Mouse (Mus musculus) hindbrain, embryonic 10.5 days (tissue): ENCODE results near the gene Fbln1. TPM values are rescaled to one million over a fixed set of nuclear protein-coding genes. Genes with fewer than 3 reads are reported as not detected.

Experiments
- DNase-seq: peaks from one replicate; pipeline ENCODE4 v3.0.0-alpha.2; 2017; ENCODE audit warnings: low spot score
- H3K27ac ChIP-seq: fragments of 300-500 bp; sonication (generic); 2 replicates; pipeline ENCODE4 v1.5.1; 2016; ENCODE audit warnings: mild to moderate bottlenecking, moderate library complexity
- H3K27me3 ChIP-seq: fragments of 300-500 bp; sonication (generic); 2 replicates; pipeline ENCODE4 v1.6.1; 2016; ENCODE audit warnings: mild to moderate bottlenecking; ENCODE audit not compliant: poor library complexity, insufficient read depth, severe bottlenecking
- H3K36me3 ChIP-seq: fragments of 300-500 bp; sonication (generic); 2 replicates; pipeline ENCODE4 v1.6.1; 2016; ENCODE audit warnings: mild to moderate bottlenecking, moderate library complexity
- H3K4me1 ChIP-seq: fragments of 300-500 bp; sonication (generic); replicated peaks from 2 replicates; pipeline ENCODE4 v1.6.1; 2016; ENCODE audit warnings: mild to moderate bottlenecking
- H3K4me3 ChIP-seq: fragments of 300-500 bp; sonication (generic); 2 replicates; pipeline ENCODE4 v1.5.1; 2016; ENCODE audit warnings: mild to moderate bottlenecking, moderate library complexity
- H3K9me3 ChIP-seq: fragments of 300-500 bp; sonication (generic); 2 replicates; pipeline ENCODE4 v1.6.1; 2016; ENCODE audit warnings: mild to moderate bottlenecking, moderate library complexity
- WGBS: fragments of 180-500 bp; shearing (Covaris S2); methylation state at CpG from one replicate; pipeline ENCODE4 v1.1.7; 2016; 5-methylcytosine and 5-hydroxymethylcytosine counted together
- polyA plus RNA-seq: library from polyadenylated mRNA; unstranded; fragments of >200 nt; fragmentation: Nextera tagmentation; extraction: Ambion mirVana; gene quantifications from 2 replicates; pipeline ENCODE4 v1.2.1, GENCODE M21; 2016

Gene Fbln1
- polyA plus RNA-seq, 1 experiment from 2014 or later: 157 TPM

GRCm38 (mm10) chr15:85180368-85180767, 25.4 kb upstream of the Fbln1 start:
- no peaks in the 10 kb centered on the region for H3K9me3 ChIP-seq
- H3K4me3 ChIP-seq: no peak overlapping the region
- H3K4me1 ChIP-seq: peaks cover 9% of the 10 kb centered on the region
- no peak for DNase-seq
- no peak overlapping the region for H3K27ac ChIP-seq
- no peaks in the 10 kb centered on the region for H3K36me3 ChIP-seq
- no peaks in the 10 kb centered on the region for H3K27me3 ChIP-seq

GRCm38 (mm10) chr15:85182063-85182462, 23.7 kb upstream of the Fbln1 start:
- Histone ChIP-seq H3K36me3 (no peaks in the 10 kb centered on the region), H3K9me3 (no peaks in the 10 kb centered on the region), H3K27ac (no peak overlapping the region), H3K27me3 (no peaks in the 10 kb centered on the region; the same call in 1 of the 2 replicates), H3K4me1 (peaks cover 9% of the 10 kb centered on the region), H3K4me3 (no peak overlapping the region)
- DNase-seq: no peak
- 89% methylated on average over 4 of the region's 4 CpGs for WGBS

GRCm38 (mm10) chr15:85186916-85187315, 18.8 kb upstream of the Fbln1 start:
- no peaks in the 10 kb centered on the region for H3K36me3 ChIP-seq
- no peaks in the 10 kb centered on the region; the same call in 1 of the 2 replicates for H3K27me3 ChIP-seq
- no peak for DNase-seq
- H3K9me3 ChIP-seq: no peaks in the 10 kb centered on the region
- no peak overlapping the region for H3K27ac ChIP-seq
- H3K4me1 ChIP-seq: peaks cover 7% of the 10 kb centered on the region
- WGBS: 83% methylated on average over 7 of the region's 7 CpGs
- H3K4me3 ChIP-seq: no peak overlapping the region

- no peak overlapping the region for H3K4me3 ChIP-seq
- peaks cover 7% of the 10 kb centered on the region for H3K4me1 ChIP-seq
- H3K27ac ChIP-seq: no peak overlapping the region
- no peaks in the 10 kb centered on the region; the same call in 1 of the 2 replicates for H3K27me3 ChIP-seq
- 53% methylated on average over 8 of the region's 8 CpGs for WGBS
- DNase-seq: peak; percentile 48
- H3K36me3 ChIP-seq: no peaks in the 10 kb centered on the region
- no peaks in the 10 kb centered on the region for H3K9me3 ChIP-seq
Measured at GRCm38 (mm10) chr15:85188167-85188778, 17.5 kb upstream of the Fbln1 start.

- WGBS: 52% methylated on average over 14 of the region's 14 CpGs
- Histone ChIP-seq H3K36me3 (no peaks in the 10 kb centered on the region), H3K9me3 (no peaks in the 10 kb centered on the region), H3K4me1 (peaks cover 53% of the 10 kb centered on the region), H3K4me3 (no peak overlapping the region), H3K27ac (peak overlapping the region; percentile 54), H3K27me3 (peaks cover 32% of the 10 kb centered on the region)
- DNase-seq: no peak
Measured at GRCm38 (mm10) chr15:85200446-85201289, 5.1 kb upstream of the Fbln1 start.

- 70% methylated on average over 9 of the region's 9 CpGs for WGBS
- no peak overlapping the region for H3K4me3 ChIP-seq
- H3K27ac ChIP-seq: no peak overlapping the region
- H3K9me3 ChIP-seq: no peaks in the 10 kb centered on the region
- peaks cover 32% of the 10 kb centered on the region for H3K27me3 ChIP-seq
- peaks cover 69% of the 10 kb centered on the region for H3K4me1 ChIP-seq
- no peaks in the 10 kb centered on the region for H3K36me3 ChIP-seq
- DNase-seq: no peak
Measured at GRCm38 (mm10) chr15:85202199-85202598, 3.5 kb upstream of the Fbln1 start.

- Histone ChIP-seq H3K4me3 (no peak overlapping the region), H3K27me3 (peaks cover 32% of the 10 kb centered on the region), H3K4me1 (peaks cover 75% of the 10 kb centered on the region), H3K9me3 (no peaks in the 10 kb centered on the region), H3K27ac (no peak overlapping the region), H3K36me3 (no peaks in the 10 kb centered on the region)
- no peak for DNase-seq
- WGBS: 75% methylated on average over 5 of the region's 5 CpGs
Measured at GRCm38 (mm10) chr15:85202787-85203186, 3.0 kb upstream of the Fbln1 start.

GRCm38 (mm10) chr15:85204383-85204782, 1.4 kb upstream of the Fbln1 start:
- WGBS: 43% methylated on average over 8 of the region's 8 CpGs
- H3K4me1 ChIP-seq: peaks cover 77% of the 10 kb centered on the region

GRCm38 (mm10) chr15:85206703-85207075, 940 bp downstream of the Fbln1 start:
- H3K27me3 ChIP-seq: peaks cover 32% of the 10 kb centered on the region
- H3K36me3 ChIP-seq: peaks cover 29% of the 10 kb centered on the region
- H3K4me1 ChIP-seq: peaks cover 60% of the 10 kb centered on the region
- peak overlapping the region; percentile 98 for H3K27ac ChIP-seq
- H3K9me3 ChIP-seq: peaks cover 17% of the 10 kb centered on the region
- 3% methylated on average over 3 of the region's 3 CpGs for WGBS
- no peak for DNase-seq
- peak overlapping the region; percentile 77 for H3K4me3 ChIP-seq

More at GRCm38 (mm10) chr15:85204383-85204782, 1.4 kb upstream of the Fbln1 start:
- Histone ChIP-seq H3K27me3 (peaks cover 32% of the 10 kb centered on the region), H3K27ac (no peak overlapping the region), H3K9me3 (peaks cover 3% of the 10 kb centered on the region), H3K4me3 (no peak overlapping the region), H3K36me3 (peaks cover 6% of the 10 kb centered on the region)
- no peak for DNase-seq

GRCm38 (mm10) chr15:85207081-85207480, 1.3 kb downstream of the Fbln1 start:
- Histone ChIP-seq H3K9me3 (peaks cover 20% of the 10 kb centered on the region), H3K4me3 (peak overlapping the region; percentile 77), H3K27ac (peak overlapping the region; percentile 98), H3K27me3 (peaks cover 32% of the 10 kb centered on the region), H3K36me3 (peaks cover 33% of the 10 kb centered on the region), H3K4me1 (peaks cover 57% of the 10 kb centered on the region)
- DNase-seq: peak; percentile 40
- WGBS: under 1% methylated on average over 3 of the region's 3 CpGs

- Histone ChIP-seq H3K27me3 (peaks cover 25% of the 10 kb centered on the region), H3K9me3 (peaks cover 24% of the 10 kb centered on the region), H3K36me3 (peaks cover 40% of the 10 kb centered on the region), H3K27ac (peak overlapping the region; percentile 98), H3K4me1 (peaks cover 53% of the 10 kb centered on the region), H3K4me3 (peak overlapping the region; percentile 77)
- peak; percentile 60 for DNase-seq
- WGBS: 3% methylated on average over 2 of the region's 2 CpGs
Measured at GRCm38 (mm10) chr15:85207763-85208162, 2.0 kb downstream of the Fbln1 start.

GRCm38 (mm10) chr15:85208332-85208731, 2.6 kb downstream of the Fbln1 start:
- peak; percentile 30 for DNase-seq
- Histone ChIP-seq H3K4me3 (peak overlapping the region; percentile 77), H3K27me3 (peaks cover 20% of the 10 kb centered on the region), H3K4me1 (peaks cover 50% of the 10 kb centered on the region), H3K27ac (peak overlapping the region; percentile 98), H3K9me3 (peaks cover 27% of the 10 kb centered on the region), H3K36me3 (peaks cover 45% of the 10 kb centered on the region)
- 20% methylated on average over 10 of the region's 10 CpGs for WGBS

GRCm38 (mm10) chr15:85209341-85209740, 3.6 kb downstream of the Fbln1 start:
- peaks cover 35% of the 10 kb centered on the region for H3K9me3 ChIP-seq
- no peak overlapping the region for H3K27ac ChIP-seq
- H3K27me3 ChIP-seq: peaks cover 10% of the 10 kb centered on the region
- H3K4me1 ChIP-seq: peaks cover 42% of the 10 kb centered on the region
- 84% methylated on average over 3 of the region's 3 CpGs for WGBS
- H3K36me3 ChIP-seq: peaks cover 55% of the 10 kb centered on the region
- no peak overlapping the region for H3K4me3 ChIP-seq
- DNase-seq: no peak
